Mouse (Mus musculus): ENCODE data around the gene Ccr6. TPM values are rescaled to one million over a fixed set of nuclear protein-coding genes. Genes with fewer than 3 reads are reported as not detected.

The Ccr6 gene
- polyA plus RNA-seq, 1 experiment: 2.2 TPM

DNA sequence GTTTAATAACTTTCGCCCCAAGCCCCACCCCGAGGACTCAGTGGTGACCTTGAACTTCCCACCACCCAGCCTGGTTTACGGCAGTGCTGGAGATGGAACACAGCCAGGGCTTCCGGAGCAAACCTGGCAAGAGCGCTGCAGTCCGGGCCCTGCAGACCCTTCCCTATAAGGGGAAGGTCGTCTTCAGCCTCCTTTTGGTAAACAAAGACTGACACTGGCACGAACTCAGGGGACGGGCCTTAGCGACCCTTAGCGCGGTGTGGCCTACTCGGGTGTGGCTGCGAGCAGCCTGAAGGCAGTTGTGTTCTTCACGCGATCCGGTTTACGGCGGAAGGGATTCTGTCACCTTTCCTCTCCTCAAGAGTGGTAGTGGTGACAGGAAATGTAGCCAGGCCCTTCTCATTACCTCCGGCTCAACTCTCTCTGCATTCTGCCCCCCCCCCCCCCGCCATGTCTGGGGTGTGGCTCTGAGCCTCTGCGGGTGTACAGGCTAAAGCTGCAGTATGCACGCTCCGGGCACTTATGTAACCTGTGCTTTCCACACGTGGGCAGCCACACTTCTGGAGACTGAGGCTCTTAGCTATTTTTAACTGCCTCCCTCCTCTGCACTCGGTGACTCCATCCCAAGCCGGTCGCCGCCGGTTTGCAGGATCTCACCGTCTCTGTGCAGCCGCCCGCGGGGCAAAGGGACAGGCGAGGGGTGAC is 47.1 kb downstream of the Ccr6 start, which contains the start of gene Mpc1:
Mpc1 (plus strand) TSS at position 84 of the 705 bp plus-strand sequence.
- Histone ChIP-seq H3K4me3 (ENCODE audit: insufficient read depth, low read depth, low read length) (peak within 1 kb of the TSS; percentile 73), H3K27me3 (replicated peaks; ENCODE audit: control insufficient read depth, insufficient read depth, low read length) (no peaks in the 10 kb centered on the region), H3K36me3 (ENCODE audit: control insufficient read depth, insufficient read depth, low read length) (no peaks in the 10 kb centered on the region; the same call in 1 of the 2 replicates), H3K27ac (ENCODE audit: insufficient read depth, low read depth, low read length) (peak within 1 kb of the TSS; percentile 100), H3K4me1 (ENCODE audit: control insufficient read depth, insufficient read depth, low read length) (peaks cover 18% of the 10 kb centered on the region)
- peak; percentile 93 for DNase-seq
- under 1% methylated on average over 35 of the region's 35 CpGs for WGBS
- TF ChIP-seq CTCF (conservative IDR thresholded peaks at IDR 0.05; ENCODE audit: insufficient read depth, insufficient read length, low read depth, low read length) (no peak), POLR2A (IDR thresholded peaks at IDR 0.05; ENCODE audit: low read depth, low read length) (no peak)

DNA sequence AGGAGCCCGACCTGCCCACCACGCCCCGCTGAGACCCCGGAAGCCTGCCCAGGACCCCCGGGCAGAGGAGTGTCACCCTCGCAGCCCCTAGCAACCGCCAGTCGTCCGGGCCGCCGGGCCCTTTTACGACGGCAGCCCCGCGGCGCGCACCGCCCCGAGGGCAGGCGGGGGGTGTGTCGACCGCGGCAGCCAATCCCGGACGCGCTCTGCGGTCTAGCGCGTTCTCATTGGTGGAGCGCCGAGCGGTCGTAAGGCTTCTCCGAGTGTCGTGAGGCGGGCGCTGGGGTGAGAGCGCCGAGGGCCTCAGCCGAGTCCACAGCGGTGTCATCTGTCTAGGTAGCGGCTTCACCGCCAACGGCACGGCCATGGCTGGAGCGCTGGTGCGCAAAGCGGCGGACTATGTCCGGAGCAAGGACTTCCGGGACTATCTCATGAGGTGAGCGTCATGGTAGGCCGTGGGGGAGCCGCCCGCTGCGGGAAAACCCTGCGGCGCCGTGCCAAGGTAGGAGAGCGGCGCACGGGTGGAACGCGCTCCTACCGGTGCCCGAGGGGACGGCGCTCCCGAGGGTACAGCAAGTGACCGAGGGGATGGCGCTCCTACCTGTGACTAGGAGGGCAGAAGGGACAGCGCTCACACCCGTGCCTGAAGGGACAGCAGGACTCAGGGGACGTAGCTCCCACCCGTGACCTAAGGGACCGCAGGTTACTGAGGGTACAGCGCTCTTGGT is 47.8 kb downstream of the Ccr6 start:
- Histone ChIP-seq H3K36me3 (ENCODE audit: control insufficient read depth, insufficient read depth, low read length) (no peaks in the 10 kb centered on the region; the same call in 1 of the 2 replicates), H3K4me3 (ENCODE audit: insufficient read depth, low read depth, low read length) (peak overlapping the region; percentile 73), H3K27ac (ENCODE audit: insufficient read depth, low read depth, low read length) (peak overlapping the region; percentile 100), H3K4me1 (ENCODE audit: control insufficient read depth, insufficient read depth, low read length) (peaks cover 13% of the 10 kb centered on the region), H3K27me3 (replicated peaks; ENCODE audit: control insufficient read depth, insufficient read depth, low read length) (no peaks in the 10 kb centered on the region)
- peak; percentile 92 for TF ChIP-seq POLR2A (IDR thresholded peaks at IDR 0.05; ENCODE audit: low read depth, low read length)
- TF ChIP-seq CTCF (conservative IDR thresholded peaks at IDR 0.05; ENCODE audit: insufficient read depth, insufficient read length, low read depth, low read length): no peak; the same call in 1 of the 2 replicates
- under 1% methylated on average over 77 of the region's 77 CpGs for WGBS
- DNase-seq: peak; percentile 98

DNA sequence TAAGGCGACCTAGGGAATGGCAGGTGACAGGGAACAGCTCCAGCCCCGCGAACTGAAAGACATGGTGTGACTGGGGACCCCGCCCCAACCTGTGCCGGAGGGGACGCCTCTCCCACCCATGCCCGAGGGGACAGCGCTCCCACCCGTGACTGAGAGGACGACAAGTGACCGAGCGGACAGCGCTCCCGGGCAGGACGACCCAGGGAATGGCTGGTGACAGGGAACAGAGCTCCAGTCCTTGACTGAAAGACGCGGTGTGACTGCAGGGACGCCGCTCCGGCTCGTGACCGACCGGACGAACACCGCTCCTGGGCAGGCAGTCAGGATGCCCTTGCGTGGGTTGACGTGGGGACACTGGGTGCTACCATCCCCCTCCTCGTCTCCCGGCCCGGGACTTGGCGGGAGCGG is 48.4 kb downstream of the Ccr6 start:
- peak overlapping the region; percentile 73 for H3K4me3 ChIP-seq (ENCODE audit: insufficient read depth, low read depth, low read length)
- H3K27ac ChIP-seq (ENCODE audit: insufficient read depth, low read depth, low read length): peak overlapping the region; percentile 96
- WGBS: under 1% methylated on average over 32 of the region's 32 CpGs
- DNase-seq: peak; percentile 72
- H3K4me1 ChIP-seq (ENCODE audit: control insufficient read depth, insufficient read depth, low read length): peaks cover 15% of the 10 kb centered on the region
- no peak for TF ChIP-seq POLR2A (IDR thresholded peaks at IDR 0.05; ENCODE audit: low read depth, low read length)
- TF ChIP-seq CTCF (conservative IDR thresholded peaks at IDR 0.05; ENCODE audit: insufficient read depth, insufficient read length, low read depth, low read length): no peak
- H3K36me3 ChIP-seq (ENCODE audit: control insufficient read depth, insufficient read depth, low read length): peaks cover under 1% of the 10 kb centered on the region
- H3K27me3 ChIP-seq (replicated peaks; ENCODE audit: control insufficient read depth, insufficient read depth, low read length): no peaks in the 10 kb centered on the region

DNA sequence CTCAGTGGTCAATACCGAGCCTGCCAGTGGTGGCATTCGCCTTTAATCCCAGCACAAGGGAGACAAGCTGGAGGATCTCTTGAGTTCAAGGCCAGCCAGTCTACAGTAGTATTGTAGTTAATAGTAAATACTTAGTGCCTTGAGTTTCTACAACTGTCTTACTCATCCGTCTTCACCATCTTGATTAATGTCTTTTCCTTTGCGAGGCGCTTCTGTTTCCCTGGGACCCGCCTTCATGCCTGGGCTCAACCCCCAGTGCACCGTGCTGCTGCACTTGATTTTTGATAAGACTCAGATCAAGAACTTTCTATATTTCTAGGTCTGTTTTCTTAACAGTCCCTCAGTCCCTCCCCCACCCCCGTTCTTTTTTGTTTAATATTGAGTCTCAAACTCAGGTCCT is 49.2 kb downstream of the Ccr6 start:
- H3K4me1 ChIP-seq (ENCODE audit: control insufficient read depth, insufficient read depth, low read length): peaks cover 23% of the 10 kb centered on the region
- H3K4me3 ChIP-seq (ENCODE audit: insufficient read depth, low read depth, low read length): peak overlapping the region; percentile 73
- H3K27ac ChIP-seq (ENCODE audit: insufficient read depth, low read depth, low read length): peak overlapping the region; percentile 96
- 21% methylated on average over 8 of the region's 8 CpGs for WGBS
- H3K27me3 ChIP-seq (replicated peaks; ENCODE audit: control insufficient read depth, insufficient read depth, low read length): no peaks in the 10 kb centered on the region
- peaks cover 2% of the 10 kb centered on the region for H3K36me3 ChIP-seq (ENCODE audit: control insufficient read depth, insufficient read depth, low read length)
- TF ChIP-seq POLR2A (IDR thresholded peaks at IDR 0.05; ENCODE audit: low read depth, low read length) (no peak), CTCF (conservative IDR thresholded peaks at IDR 0.05; ENCODE audit: insufficient read depth, insufficient read length, low read depth, low read length) (no peak)
- DNase-seq: no peak

- H3K4me3 ChIP-seq (ENCODE audit: insufficient read depth, low read depth, low read length): no peak overlapping the region
- peaks cover 33% of the 10 kb centered on the region for H3K4me1 ChIP-seq (ENCODE audit: control insufficient read depth, insufficient read depth, low read length)
- H3K36me3 ChIP-seq (ENCODE audit: control insufficient read depth, insufficient read depth, low read length): peaks cover 2% of the 10 kb centered on the region
- H3K27ac ChIP-seq (ENCODE audit: insufficient read depth, low read depth, low read length): no peak overlapping the region
- 89% methylated on average over 4 of the region's 4 CpGs for WGBS
- TF ChIP-seq CTCF (conservative IDR thresholded peaks at IDR 0.05; ENCODE audit: insufficient read depth, insufficient read length, low read depth, low read length): no peak
- no peaks in the 10 kb centered on the region for H3K27me3 ChIP-seq (replicated peaks; ENCODE audit: control insufficient read depth, insufficient read depth, low read length)
- DNase-seq: no peak
These were observed 51.1 kb downstream of the Ccr6 start for GRCm38 (mm10) chr17:8286987-8287386.

DNA sequence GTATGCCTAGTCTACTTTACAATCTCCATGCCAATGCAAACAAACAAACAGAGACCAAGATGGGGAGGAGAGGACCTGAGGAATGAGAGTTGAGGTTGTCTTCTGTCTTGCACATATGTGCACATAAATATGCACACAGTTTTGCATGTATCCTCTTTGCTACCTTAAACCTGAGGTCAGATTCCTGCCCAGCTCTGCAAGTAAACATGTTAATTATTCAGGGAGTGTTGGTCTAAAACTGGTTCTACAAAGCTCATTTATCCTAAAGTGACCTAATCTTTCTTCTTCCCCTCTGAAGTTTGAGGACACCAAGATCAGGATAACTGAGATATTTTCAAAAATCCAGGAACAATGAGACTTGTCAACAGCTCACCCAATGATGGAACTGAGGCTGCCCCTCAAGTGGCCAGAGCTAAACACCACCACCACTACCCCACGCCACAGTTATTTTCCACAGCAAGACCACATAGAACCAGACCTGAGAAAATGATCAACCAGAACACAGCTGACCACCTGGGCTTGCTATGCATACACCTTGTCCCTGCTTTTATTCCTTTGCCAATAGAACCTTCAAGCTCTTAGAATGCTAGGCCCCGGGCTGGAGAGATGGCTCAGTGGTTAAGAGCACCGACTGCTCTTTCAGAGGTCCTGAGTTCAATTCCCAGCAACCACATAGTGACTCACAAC is 54.3 kb downstream of the Ccr6 start:
- peak; percentile 58 for DNase-seq
- Histone ChIP-seq H3K27ac (ENCODE audit: insufficient read depth, low read depth, low read length) (peak overlapping the region; percentile 96), H3K4me3 (ENCODE audit: insufficient read depth, low read depth, low read length) (no peak overlapping the region), H3K36me3 (ENCODE audit: control insufficient read depth, insufficient read depth, low read length) (peaks cover 2% of the 10 kb centered on the region), H3K4me1 (ENCODE audit: control insufficient read depth, insufficient read depth, low read length) (peaks cover 30% of the 10 kb centered on the region), H3K27me3 (replicated peaks; ENCODE audit: control insufficient read depth, insufficient read depth, low read length) (no peaks in the 10 kb centered on the region)
- TF ChIP-seq POLR2A (IDR thresholded peaks at IDR 0.05; ENCODE audit: low read depth, low read length): no peak
- no peak for TF ChIP-seq CTCF (conservative IDR thresholded peaks at IDR 0.05; ENCODE audit: insufficient read depth, insufficient read length, low read depth, low read length)
- WGBS: 35% methylated on average over 3 of the region's 3 CpGs

GRCm38 (mm10) chr17:8290736-8291135 is 54.9 kb downstream of the Ccr6 start:
- H3K36me3 ChIP-seq (ENCODE audit: control insufficient read depth, insufficient read depth, low read length): peaks cover 6% of the 10 kb centered on the region
- H3K27ac ChIP-seq (ENCODE audit: insufficient read depth, low read depth, low read length): peak overlapping the region; percentile 96
- peaks cover 28% of the 10 kb centered on the region for H3K4me1 ChIP-seq (ENCODE audit: control insufficient read depth, insufficient read depth, low read length)
- no peak overlapping the region for H3K4me3 ChIP-seq (ENCODE audit: insufficient read depth, low read depth, low read length)
- DNase-seq: peak; percentile 57
- TF ChIP-seq POLR2A (IDR thresholded peaks at IDR 0.05; ENCODE audit: low read depth, low read length) (no peak), CTCF (conservative IDR thresholded peaks at IDR 0.05; ENCODE audit: insufficient read depth, insufficient read length, low read depth, low read length) (no peak)
- H3K27me3 ChIP-seq (replicated peaks; ENCODE audit: control insufficient read depth, insufficient read depth, low read length): no peaks in the 10 kb centered on the region

All from kidney, adult 2 months (tissue).